Mouse (Mus musculus) brain, adult 2 months (tissue): Measurements from ENCODE around the gene Nlrp3.
"Not testable (repeated sequence)": the region's sequence is repeated elsewhere in the genome, so short reads cannot be mapped to it uniquely, and the experiment has no call there.

Experiments used
- DNase-seq: peaks from one replicate; pipeline ENCODE4 v3.0.0; 2011; ENCODE audit warnings: low read depth, low spot score

Nlrp3 gene

GRCm38 (mm10) chr11:59531562-59531961 lies 9.8 kb upstream of the Nlrp3 start:
- no peak for DNase-seq

GRCm38 (mm10) chr11:59537218-59538130 lies 3.9 kb upstream of the Nlrp3 start:
- no peak for DNase-seq

DNA sequence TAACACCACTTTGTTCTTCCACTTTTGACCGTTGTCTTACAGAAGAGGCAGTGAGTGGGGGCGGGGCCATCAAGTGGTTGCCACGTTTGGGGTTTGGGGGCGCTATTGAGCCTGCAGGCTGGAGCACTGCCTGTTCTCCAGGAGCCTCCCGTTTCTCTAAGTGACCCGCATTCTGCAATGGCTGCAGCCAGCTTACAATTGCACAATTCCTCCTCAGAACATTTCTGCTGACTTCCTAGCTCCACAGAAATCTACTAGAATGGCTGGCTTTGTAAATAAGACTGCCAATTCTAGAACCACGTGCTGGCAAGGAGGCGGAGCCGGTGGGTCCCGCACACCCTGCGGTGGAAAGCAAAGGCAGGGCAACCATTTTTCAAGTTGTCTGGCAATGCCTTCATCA lies 3.0 kb upstream of the Nlrp3 start:
- peak; percentile 78 for DNase-seq

DNA sequence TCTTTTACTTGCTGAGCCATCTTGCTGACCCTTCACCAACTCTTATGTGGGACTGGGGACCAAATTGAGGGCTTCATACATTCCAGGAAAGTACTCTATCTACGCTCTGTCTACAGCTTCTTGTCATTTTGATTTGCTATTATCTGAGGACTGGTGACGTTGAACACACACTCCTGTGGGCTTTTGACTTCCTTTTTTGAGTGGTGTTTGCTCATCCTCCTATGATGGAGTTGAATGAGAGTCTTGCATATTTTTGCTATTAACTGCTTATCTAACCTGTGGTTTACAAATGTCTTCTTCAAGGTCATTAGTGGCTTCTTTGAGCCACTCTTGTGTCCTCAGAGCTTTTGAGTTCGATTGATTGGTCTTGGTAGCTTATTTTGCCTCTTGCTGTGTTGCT lies 1.2 kb upstream of the Nlrp3 start:
- no peak for DNase-seq

DNA sequence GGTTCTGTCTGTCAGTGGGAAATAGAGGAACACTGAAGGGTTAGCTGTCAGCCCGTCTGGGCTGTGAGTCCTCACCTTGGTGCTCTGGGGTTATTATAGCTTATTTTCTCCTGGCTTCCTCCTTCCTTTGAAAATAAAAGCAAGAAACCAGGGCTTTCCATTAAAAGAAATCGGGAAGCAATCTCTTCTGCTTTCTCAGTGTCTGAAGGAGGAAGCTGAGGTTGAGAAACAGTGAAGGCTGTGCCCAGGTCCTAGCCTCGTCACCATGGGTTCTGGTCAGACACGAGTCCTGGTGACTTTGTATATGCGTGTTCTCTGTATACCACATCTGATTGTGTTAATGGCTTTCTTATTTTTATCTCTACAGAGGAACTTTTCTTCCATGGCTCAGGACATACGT lies 1.1 kb downstream of the Nlrp3 start:
- peak; percentile 41 for DNase-seq

DNA sequence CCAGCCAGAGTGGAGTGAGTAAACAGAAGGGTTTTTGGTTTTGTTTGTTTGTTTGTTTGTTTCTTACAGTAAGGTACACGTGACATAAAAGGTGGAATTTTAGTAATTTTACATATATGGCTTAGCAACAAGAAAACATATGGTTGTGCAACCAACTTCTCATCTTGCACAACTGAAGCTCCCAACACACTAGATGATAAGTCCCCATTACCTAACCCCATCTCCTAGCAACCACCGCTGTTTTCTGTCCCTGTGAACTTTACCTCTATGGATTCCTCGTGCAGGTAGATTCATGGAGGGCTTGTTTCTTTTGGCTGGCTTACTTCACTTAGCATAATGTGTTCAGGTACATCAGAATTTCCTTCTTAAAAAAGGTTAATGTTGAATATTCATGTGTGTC lies 2.0 kb downstream of the Nlrp3 start:
- no peak for DNase-seq

GRCm38 (mm10) chr11:59544005-59544404 lies 2.6 kb downstream of the Nlrp3 start:
- peak; percentile 77 for DNase-seq

DNA sequence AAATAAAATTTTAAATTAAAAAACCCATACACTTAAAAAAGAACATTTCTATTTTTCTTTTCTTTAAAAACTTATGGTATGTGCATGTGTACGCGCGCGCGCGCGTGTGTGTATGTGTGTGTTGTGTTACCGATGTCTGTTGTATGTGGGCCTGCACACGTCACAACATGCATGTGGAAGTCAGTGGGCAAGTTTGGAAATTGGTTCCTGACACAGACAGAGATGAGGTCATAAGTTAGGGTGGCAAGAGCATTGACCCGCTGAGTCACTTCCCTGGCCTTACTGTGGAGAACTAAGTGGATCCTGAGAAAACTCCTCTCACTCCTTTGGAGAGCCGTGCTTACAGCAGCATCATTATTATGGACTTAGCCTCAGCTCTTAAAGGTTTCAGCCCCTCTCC lies 12.8 kb downstream of the Nlrp3 start:
- no peak for DNase-seq

DNA sequence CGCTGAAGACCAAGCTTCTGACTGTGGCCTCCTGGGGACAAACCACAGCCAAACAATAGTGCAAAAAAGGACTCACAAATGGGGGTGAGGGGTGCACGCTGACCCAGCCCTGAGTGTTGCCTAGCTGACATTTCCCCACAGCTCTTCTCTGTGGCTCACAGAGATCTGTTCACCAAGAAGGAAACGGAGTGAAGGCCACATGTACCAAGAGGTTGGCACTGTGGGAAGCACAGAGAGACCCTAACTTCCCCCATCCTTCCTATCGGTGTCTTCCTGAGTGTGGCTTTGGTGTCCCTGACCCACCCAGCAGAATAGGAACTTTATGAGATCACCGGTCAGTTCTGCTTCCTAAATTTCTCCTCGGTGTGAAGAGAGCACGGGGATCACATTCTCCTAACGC lies 13.2 kb downstream of the Nlrp3 start:
- DNase-seq: no peak

- no peak for DNase-seq
These were observed 19.5 kb downstream of the Nlrp3 start for GRCm38 (mm10) chr11:59560906-59561305.

DNA sequence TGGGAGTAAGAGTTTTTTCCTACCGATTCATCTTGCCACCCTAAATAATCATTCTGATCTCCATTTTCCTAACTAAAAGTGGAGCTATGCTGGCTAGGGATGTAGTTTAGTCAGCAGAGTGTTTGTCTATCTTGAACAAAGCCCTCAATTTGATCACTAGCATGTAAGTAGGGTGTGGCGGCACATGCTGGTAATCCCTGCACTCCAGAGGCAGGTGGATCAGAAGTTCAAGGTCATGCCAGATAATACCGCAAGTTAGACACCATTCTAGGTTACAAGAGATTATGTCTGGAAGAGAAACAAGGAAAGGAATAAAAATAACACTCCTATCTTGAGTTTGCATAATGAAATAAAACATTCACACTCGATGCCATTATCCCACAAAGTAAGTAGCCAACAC lies 21.0 kb downstream of the Nlrp3 start:
- DNase-seq: no peak

GRCm38 (mm10) chr11:59562837-59563236 lies 21.5 kb downstream of the Nlrp3 start:
- DNase-seq: no peak

- DNase-seq: peak; percentile 53
These were observed 27.9 kb downstream of the Nlrp3 start for GRCm38 (mm10) chr11:59569306-59569705.

DNA sequence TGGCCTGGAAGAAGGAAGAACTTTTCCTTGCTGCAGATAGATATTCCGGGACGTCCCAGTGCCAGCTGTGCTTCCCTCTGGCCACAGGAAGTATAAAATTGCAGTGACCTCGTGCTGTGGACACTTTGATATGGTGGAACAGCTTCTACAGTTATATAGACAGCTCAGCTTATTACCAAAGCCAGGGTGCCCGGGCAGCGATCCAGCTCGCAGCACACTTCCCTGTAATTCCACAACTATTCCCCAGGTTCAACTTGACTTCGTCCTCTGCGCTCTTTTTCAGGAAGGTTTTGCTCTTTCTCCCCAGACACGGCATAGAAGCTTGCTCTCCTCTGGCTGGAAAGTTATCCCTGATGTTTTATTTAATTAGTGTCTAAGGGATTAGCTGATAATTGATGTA lies 34.4 kb downstream of the Nlrp3 start:
- no peak for DNase-seq

- DNase-seq: not testable (repeated sequence)
These were observed 34.8 kb downstream of the Nlrp3 start, which contains the start of gene Olfr222 for GRCm38 (mm10) chr11:59576135-59576534. Gene Olfr222, minus strand, starts transcription at chr11:59576235.

- no peak for DNase-seq
These were observed 43.2 kb downstream of the Nlrp3 start for GRCm38 (mm10) chr11:59584539-59584938.

DNA sequence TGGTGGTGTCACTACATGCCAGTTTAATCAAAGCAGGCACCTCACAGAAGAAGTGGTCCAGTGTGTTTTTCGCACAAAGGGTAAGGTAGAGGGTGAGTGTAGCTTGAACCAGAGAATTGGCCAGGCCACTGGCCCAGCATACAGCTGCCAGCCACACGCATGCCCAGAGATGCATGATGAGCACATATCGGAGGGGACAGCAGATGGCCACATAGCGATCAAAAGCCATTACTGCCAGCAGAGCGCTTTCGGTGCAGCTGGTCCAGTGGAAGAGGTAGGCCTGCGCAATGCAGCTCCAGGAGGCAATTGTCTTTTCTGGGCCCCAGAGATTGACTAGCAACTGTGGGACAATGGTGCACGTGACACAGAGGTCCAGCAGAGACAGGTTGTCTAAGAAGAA lies 48.1 kb downstream of the Nlrp3 start:
- no peak for DNase-seq

DNA sequence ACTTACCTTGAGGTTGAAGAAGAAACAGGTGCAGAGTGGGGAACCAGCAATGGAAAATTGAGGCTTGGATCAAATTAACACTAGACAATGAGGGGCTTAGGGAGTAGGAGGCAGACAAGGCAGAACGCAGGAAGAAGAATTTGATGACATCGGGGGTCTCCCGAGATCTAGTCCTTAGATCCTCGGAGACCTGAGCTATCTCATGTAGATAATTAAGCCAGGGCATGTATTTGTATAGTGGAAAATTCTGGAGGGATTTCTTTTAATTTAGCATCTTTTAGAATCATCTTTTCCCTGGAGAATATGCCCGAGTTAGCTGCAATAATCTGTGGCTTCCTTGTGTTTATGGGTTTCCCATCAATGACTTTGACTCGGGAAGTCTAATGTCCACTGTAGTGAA lies 51.8 kb downstream of the Nlrp3 start, which contains the start of gene Olfr223:
Gene Olfr223 (minus strand): TSS at position 101 of the 400 bp plus-strand sequence.
- DNase-seq: no peak

- no peak for DNase-seq
These were observed 54.7 kb downstream of the Nlrp3 start for GRCm38 (mm10) chr11:59596091-59596490.

DNA sequence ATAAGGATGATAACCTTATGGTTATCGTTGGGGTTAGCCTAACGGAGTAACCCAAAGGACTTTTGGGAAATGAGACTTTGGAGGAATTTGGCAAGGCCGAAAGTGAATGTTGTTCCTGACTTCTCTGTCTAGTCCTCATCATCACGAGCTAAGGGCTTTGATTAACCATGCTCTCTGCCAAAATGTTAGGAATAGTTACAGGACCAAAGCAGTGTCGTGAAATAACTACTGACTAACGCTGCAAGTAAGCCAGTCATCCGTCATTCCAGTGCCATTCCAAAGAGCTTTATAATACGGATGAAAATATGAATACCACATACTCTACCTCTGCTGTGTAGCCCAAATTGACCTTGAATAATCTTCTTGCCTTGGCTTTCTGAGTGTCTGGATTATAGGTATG lies 55.6 kb downstream of the Nlrp3 start:
- no peak for DNase-seq

GRCm38 (mm10) chr11:59599211-59599610 lies 57.8 kb downstream of the Nlrp3 start:
- no peak for DNase-seq

- DNase-seq: peak; percentile 9
These were observed 59.5 kb downstream of the Nlrp3 start for GRCm38 (mm10) chr11:59600872-59601271.

DNA sequence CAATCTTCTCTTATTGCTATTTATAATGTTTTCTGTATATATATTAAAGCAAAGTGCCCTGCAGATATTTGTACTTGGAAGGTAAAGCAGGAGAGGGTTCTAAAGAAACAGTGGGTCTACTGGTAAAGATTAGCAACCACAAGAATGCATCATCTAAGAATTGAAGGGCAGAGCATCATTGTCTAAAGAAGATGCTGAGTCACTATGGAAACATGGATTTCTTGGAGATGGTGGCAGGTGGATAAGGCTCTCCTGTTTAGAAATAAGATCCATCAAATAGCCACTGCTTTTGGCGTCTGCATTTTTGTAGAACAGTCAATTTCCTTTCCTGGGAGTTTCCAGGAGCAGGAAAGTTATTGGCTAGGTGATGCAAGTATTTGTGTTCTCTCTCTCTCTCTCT lies 60.9 kb downstream of the Nlrp3 start:
- no peak for DNase-seq
